Mouse (Mus musculus): ENCODE measurements around the gene Scrn2. TPM values are rescaled to one million over a fixed set of nuclear protein-coding genes. Genes with fewer than 3 reads are reported as not detected.

The Scrn2 gene
- 11.8 and 12.5 TPM in 2 replicates for polyA plus RNA-seq (2015; fragmentation: Nextera tagmentation; extraction: Ambion mirVana)

DNA sequence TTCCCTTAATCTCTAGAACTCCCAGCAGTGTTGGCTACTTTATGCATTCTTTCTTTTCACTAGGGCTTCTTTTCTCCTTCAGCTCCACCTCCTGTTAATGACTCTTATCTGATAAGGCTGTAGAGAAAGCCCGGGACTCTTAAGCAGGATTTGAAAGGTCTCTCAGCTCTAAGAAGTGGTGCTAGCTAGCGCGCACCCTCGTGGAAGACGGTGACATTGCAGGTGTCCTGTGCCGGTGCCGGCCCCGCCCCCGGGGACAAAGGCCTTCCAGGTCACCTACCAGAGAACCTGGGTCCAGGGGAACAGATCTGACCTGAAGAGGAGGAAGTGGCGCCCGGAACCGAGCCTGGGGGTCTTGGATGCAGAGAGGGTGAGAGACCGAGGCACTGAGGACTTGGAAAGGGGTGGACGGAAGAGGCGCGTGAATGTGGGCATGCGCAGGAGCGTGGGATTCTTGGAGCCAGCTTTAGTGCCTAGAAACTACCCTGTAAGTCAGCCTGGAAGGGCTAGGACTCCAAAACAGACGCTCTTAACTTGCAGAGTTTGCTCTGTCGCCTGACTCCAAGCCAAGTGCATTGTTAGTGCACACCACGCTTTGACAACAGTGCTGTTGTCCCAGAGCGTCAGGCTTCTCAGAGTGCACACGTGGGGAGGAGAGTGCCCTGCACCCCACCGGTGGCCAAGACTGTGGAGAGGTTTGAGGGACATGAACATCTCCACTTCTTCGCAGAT, at the start of gene Scrn2:
Gene Scrn2, plus strand, starts transcription at position 253 of the 732 bp plus-strand sequence.
- Histone ChIP-seq H3K27me3 (ENCODE audit: control insufficient read depth, insufficient read depth, low read length) (no peaks in the 10 kb centered on the region), H3K4me2 (replicated peaks; ENCODE audit: low read depth) (peak within 1 kb of the TSS; percentile 80), H3K36me3 (ENCODE audit: control insufficient read depth, insufficient read depth, low read length) (no peaks in the 10 kb centered on the region), H3K4me3 (ENCODE audit: low read depth, low read length) (peak within 1 kb of the TSS; percentile 73), H3K4me1 (replicated peaks; ENCODE audit: control insufficient read depth, insufficient read depth) (0 out of 2 replicates have a peak, but pooled peaks cover 6% of the 10 kb centered on the region), H3K9me3 (ENCODE audit: control insufficient read depth, low read length) (no peaks in the 10 kb centered on the region), H3K27ac (replicated peaks) (peak within 1 kb of the TSS; percentile 74), H3K9ac (ENCODE audit: low read length) (peak within 1 kb of the TSS; percentile 69)
- peak; percentile 95 for TF ChIP-seq CTCF (IDR thresholded peaks at IDR 0.05; ENCODE audit: low read depth)
- no peak for TF ChIP-seq EP300 (optimal IDR thresholded peaks at IDR 0.05)
- under 1% methylated on average over 25 of the region's 25 CpGs for WGBS
- ATAC-seq (ENCODE audit: low FRiP score, low TSS enrichment), result peak; percentile 76
- DNase-seq (ENCODE audit: low spot score), result peak; percentile 94

DNA sequence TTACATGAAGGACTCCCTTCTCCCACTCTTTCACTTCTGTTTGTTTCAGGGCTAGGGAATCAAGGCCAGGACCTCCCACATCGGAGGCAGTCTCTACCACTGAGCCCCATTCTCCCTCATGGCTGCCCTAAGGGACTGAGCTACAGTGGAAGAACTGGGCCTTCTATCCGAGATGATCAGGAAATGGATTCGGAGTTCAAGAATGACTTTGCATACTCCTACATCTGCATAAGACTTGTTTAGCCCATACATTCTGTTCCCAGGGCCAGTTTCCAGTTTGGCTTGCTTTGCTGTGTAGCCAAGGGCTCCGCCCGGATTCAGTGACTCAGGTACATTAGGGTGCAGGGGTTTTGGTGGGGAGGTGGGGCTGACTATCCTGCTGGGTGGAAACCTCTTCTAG, 49.7 kb upstream of the Scrn2 start:
- Histone ChIP-seq H3K4me1 (replicated peaks; ENCODE audit: control insufficient read depth, insufficient read depth) (peaks cover 8% of the 10 kb centered on the region), H3K4me3 (ENCODE audit: low read depth, low read length) (no peak overlapping the region), H3K36me3 (ENCODE audit: control insufficient read depth, insufficient read depth, low read length) (no peaks in the 10 kb centered on the region), H3K9me3 (ENCODE audit: control insufficient read depth, low read length) (no peaks in the 10 kb centered on the region), H3K9ac (ENCODE audit: low read length) (no peak overlapping the region), H3K4me2 (replicated peaks; ENCODE audit: low read depth) (no peak overlapping the region), H3K27ac (replicated peaks) (peak overlapping the region; percentile 65), H3K27me3 (ENCODE audit: control insufficient read depth, insufficient read depth, low read length) (no peaks in the 10 kb centered on the region)
- ATAC-seq (ENCODE audit: low FRiP score, low TSS enrichment) (no peak), DNase-seq (ENCODE audit: low spot score) (no peak)
- 52% methylated on average over 5 of the region's 5 CpGs for WGBS
- TF ChIP-seq EP300 (optimal IDR thresholded peaks at IDR 0.05), result peak; percentile 58
- TF ChIP-seq CTCF (IDR thresholded peaks at IDR 0.05; ENCODE audit: low read depth), result no peak

DNA sequence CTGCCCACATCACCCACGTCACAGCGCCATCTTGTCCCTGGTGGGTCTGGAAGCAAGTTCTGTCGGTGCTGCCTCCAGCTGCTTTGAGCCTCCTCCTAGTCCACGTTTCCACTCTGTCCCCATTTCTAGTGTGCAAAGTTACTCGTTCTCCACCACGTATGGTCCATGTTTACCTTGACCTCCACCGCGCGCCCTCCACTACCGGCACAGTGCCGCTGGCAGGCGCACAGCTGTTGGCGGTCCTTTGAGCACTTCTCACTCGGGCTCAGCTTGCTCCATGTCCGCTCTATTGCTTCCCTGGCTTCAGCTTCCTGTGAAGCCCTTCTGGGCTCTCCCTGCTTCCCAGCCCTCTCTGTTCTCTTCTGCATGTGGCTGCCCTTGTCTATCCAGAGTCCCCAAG, 48.3 kb upstream of the Scrn2 start:
- H3K27ac ChIP-seq (replicated peaks), result no peak overlapping the region
- TF ChIP-seq CTCF (IDR thresholded peaks at IDR 0.05; ENCODE audit: low read depth) (no peak), EP300 (optimal IDR thresholded peaks at IDR 0.05) (no peak)
- H3K9me3 ChIP-seq (ENCODE audit: control insufficient read depth, low read length), result no peaks in the 10 kb centered on the region
- H3K4me2 ChIP-seq (replicated peaks; ENCODE audit: low read depth), result no peak overlapping the region
- H3K4me1 ChIP-seq (replicated peaks; ENCODE audit: control insufficient read depth, insufficient read depth), result peaks cover 2% of the 10 kb centered on the region; the same call in 1 of the 2 replicates
- H3K27me3 ChIP-seq (ENCODE audit: control insufficient read depth, insufficient read depth, low read length), result no peaks in the 10 kb centered on the region
- no peak for ATAC-seq (ENCODE audit: low FRiP score, low TSS enrichment)
- H3K36me3 ChIP-seq (ENCODE audit: control insufficient read depth, insufficient read depth, low read length), result no peaks in the 10 kb centered on the region
- 59% methylated on average over 15 of the region's 15 CpGs for WGBS
- no peak for DNase-seq (ENCODE audit: low spot score)
- no peak overlapping the region for H3K9ac ChIP-seq (ENCODE audit: low read length)
- no peak overlapping the region for H3K4me3 ChIP-seq (ENCODE audit: low read depth, low read length)

DNA sequence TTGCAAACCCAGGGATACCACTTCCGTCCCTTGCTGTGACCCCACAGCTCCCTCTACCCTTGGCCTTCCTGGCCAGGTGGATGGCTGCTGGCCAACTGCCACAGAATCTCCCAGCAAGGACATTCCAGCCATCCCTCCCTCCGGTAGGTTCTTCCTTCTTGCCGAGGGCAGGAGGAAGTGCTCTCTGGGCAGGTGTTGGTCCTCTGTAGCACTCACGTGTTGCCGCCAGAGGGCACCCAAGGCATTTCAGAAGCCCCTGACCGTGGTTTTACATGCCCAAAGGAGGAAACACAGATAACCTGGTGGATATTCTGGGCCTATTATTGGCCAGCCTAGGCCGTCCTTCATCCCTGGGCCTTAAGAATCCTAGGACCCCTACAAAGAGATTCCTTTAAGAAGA, 47.4 kb upstream of the Scrn2 start:
- Histone ChIP-seq H3K9me3 (ENCODE audit: control insufficient read depth, low read length) (no peaks in the 10 kb centered on the region), H3K4me3 (ENCODE audit: low read depth, low read length) (no peak overlapping the region), H3K9ac (ENCODE audit: low read length) (no peak overlapping the region), H3K27ac (replicated peaks) (no peak overlapping the region), H3K4me2 (replicated peaks; ENCODE audit: low read depth) (no peak overlapping the region), H3K27me3 (ENCODE audit: control insufficient read depth, insufficient read depth, low read length) (no peaks in the 10 kb centered on the region), H3K4me1 (replicated peaks; ENCODE audit: control insufficient read depth, insufficient read depth) (0 out of 2 replicates have a peak, but pooled peaks cover 2% of the 10 kb centered on the region), H3K36me3 (ENCODE audit: control insufficient read depth, insufficient read depth, low read length) (no peaks in the 10 kb centered on the region)
- 2% methylated on average over 7 of the region's 7 CpGs for WGBS
- no peak for TF ChIP-seq EP300 (optimal IDR thresholded peaks at IDR 0.05)
- TF ChIP-seq CTCF (IDR thresholded peaks at IDR 0.05; ENCODE audit: low read depth), result peak; percentile 99
- peak; percentile 82 for DNase-seq (ENCODE audit: low spot score)
- ATAC-seq (ENCODE audit: low FRiP score, low TSS enrichment), result no peak

DNA sequence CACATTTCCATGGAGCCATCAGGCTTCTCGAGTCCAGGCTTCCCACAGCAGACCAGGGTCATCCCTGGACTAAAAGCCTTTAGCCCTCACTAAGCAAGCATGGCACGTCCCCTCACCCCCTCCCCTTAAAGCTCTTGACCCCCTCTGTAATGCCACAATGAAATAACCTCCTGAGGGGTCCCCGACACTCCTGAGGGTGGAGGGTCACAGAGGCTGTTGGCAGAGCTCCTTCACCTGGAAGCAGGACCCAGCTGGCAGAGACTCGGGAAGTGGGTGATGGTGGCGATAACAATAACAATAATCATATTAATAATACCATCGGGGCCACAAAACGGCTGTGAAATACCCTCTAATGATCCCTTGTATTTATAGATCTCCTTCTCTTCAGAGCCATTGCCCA, 46.9 kb upstream of the Scrn2 start, which contains the start of gene Sp2:
Gene Sp2, minus strand, starts transcription at position 101 of the 400 bp plus-strand sequence.
- no peak for ATAC-seq (ENCODE audit: low FRiP score, low TSS enrichment)
- no peak within 1 kb of the TSS for H3K9ac ChIP-seq (ENCODE audit: low read length)

DNA sequence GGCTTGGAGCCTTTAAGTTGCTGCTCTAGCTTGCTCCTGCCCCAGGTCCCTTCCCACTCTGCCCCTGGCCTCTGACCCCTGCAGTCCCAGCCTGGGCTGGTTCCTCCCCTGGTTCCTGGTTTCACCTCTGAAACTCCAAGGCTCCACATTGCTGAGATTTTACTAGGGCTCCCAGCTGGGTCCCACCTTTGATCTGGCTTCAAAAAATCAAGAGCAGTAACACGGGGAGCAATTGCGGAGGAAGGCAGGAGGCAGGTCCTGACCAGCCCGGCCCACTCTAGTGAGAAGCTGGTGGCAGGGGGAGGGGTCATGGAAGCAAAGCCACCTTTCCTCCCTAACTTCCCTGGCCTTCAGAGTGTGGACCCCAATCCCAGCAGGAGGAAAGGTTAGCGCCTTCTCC, 44.8 kb upstream of the Scrn2 start:
- H3K27me3 ChIP-seq (ENCODE audit: control insufficient read depth, insufficient read depth, low read length), result no peaks in the 10 kb centered on the region
- no peak overlapping the region for H3K4me3 ChIP-seq (ENCODE audit: low read depth, low read length)
- TF ChIP-seq EP300 (optimal IDR thresholded peaks at IDR 0.05) (no peak), CTCF (IDR thresholded peaks at IDR 0.05; ENCODE audit: low read depth) (no peak)
- H3K36me3 ChIP-seq (ENCODE audit: control insufficient read depth, insufficient read depth, low read length), result no peaks in the 10 kb centered on the region
- 0 out of 2 replicates have a peak, but pooled peaks cover 3% of the 10 kb centered on the region for H3K4me1 ChIP-seq (replicated peaks; ENCODE audit: control insufficient read depth, insufficient read depth)
- WGBS, result 44% methylated on average over 4 of the region's 4 CpGs
- DNase-seq (ENCODE audit: low spot score), result no peak
- no peak overlapping the region for H3K27ac ChIP-seq (replicated peaks)
- ATAC-seq (ENCODE audit: low FRiP score, low TSS enrichment), result no peak
- H3K9ac ChIP-seq (ENCODE audit: low read length), result no peak overlapping the region
- no peak overlapping the region for H3K4me2 ChIP-seq (replicated peaks; ENCODE audit: low read depth)
- H3K9me3 ChIP-seq (ENCODE audit: control insufficient read depth, low read length), result no peaks in the 10 kb centered on the region

More for the DNA sequence above, 46.9 kb upstream of the Scrn2 start, which contains the start of gene Sp2:
- 79% methylated on average over 7 of the region's 7 CpGs for WGBS
- Histone ChIP-seq H3K27me3 (ENCODE audit: control insufficient read depth, insufficient read depth, low read length) (no peaks in the 10 kb centered on the region), H3K4me2 (replicated peaks; ENCODE audit: low read depth) (no peak within 1 kb of the TSS), H3K36me3 (ENCODE audit: control insufficient read depth, insufficient read depth, low read length) (no peaks in the 10 kb centered on the region), H3K27ac (replicated peaks) (no peak within 1 kb of the TSS), H3K4me1 (replicated peaks; ENCODE audit: control insufficient read depth, insufficient read depth) (0 out of 2 replicates have a peak, but pooled peaks cover 2% of the 10 kb centered on the region), H3K9me3 (ENCODE audit: control insufficient read depth, low read length) (no peaks in the 10 kb centered on the region), H3K4me3 (ENCODE audit: low read depth, low read length) (no peak within 1 kb of the TSS)
- DNase-seq (ENCODE audit: low spot score), result no peak
- no peak for TF ChIP-seq EP300 (optimal IDR thresholded peaks at IDR 0.05)
- TF ChIP-seq CTCF (IDR thresholded peaks at IDR 0.05; ENCODE audit: low read depth), result no peak
